Mouse (Mus musculus) thymus, adult 2 months (tissue): ENCODE measurements around the gene Gnb1l. TPM values are rescaled to one million over a fixed set of nuclear protein-coding genes. Genes with fewer than 3 reads are reported as not detected.
A peak's percentile ranks its signal among the peaks of the same experiment; 100 is the strongest.

Experiments
- DNase-seq: peaks from one replicate; pipeline ENCODE4 v3.0.0; 2021
- H3K27ac ChIP-seq: fragments of 200-500 bp; 2 replicates; pipeline ENCODE4 v1.5.1; 2012; ENCODE audit warnings: low read length, control low read depth; ENCODE audit not compliant: control insufficient read depth, insufficient read depth
- H3K27me3 ChIP-seq: fragments of 200-500 bp; 2 replicates; pipeline ENCODE4 v1.6.1; 2012; ENCODE audit warnings: mild to moderate bottlenecking, low read length, moderate library complexity, mixed read lengths; ENCODE audit not compliant: control insufficient read depth, insufficient read depth
- H3K36me3 ChIP-seq: fragments of 200-500 bp; 2 replicates; pipeline ENCODE4 v1.6.1; 2012; ENCODE audit warnings: mild to moderate bottlenecking, low read length, moderate library complexity; ENCODE audit not compliant: control insufficient read depth, insufficient read depth
- H3K4me1 ChIP-seq: fragments of 200-500 bp; replicated peaks from 2 replicates; pipeline ENCODE4 v1.6.1; 2012; ENCODE audit warnings: low read length; ENCODE audit not compliant: control insufficient read depth, insufficient read depth
- H3K4me3 ChIP-seq: fragments of 200-500 bp; 2 replicates; pipeline ENCODE4 v1.5.1; 2012; ENCODE audit warnings: mild to moderate bottlenecking, low read length, control low read depth, moderate library complexity; ENCODE audit not compliant: control insufficient read depth, insufficient read depth
- CTCF ChIP-seq: fragments of 200-500 bp; IDR thresholded peaks from 2 replicates; pipeline ENCODE4 v1.5.1; 2012; ENCODE audit warnings: mild to moderate bottlenecking, control low read depth, low read length, moderate library complexity, borderline replicate concordance; ENCODE audit not compliant: control insufficient read depth, poor library complexity, insufficient read depth; ENCODE audit errors: extremely low read depth
- POLR2A ChIP-seq: fragments of 200-500 bp; IDR thresholded peaks from 2 replicates; pipeline ENCODE4 v1.6.1; 2012; ENCODE audit warnings: mild to moderate bottlenecking, low read length, control low read depth, moderate library complexity; ENCODE audit not compliant: control insufficient read depth, poor library complexity, insufficient read depth; ENCODE audit errors: extremely low read depth
- WGBS: fragments of 180-500 bp; shearing (Covaris S2); methylation state at CpG from one replicate; pipeline ENCODE4 v1.1.7; 2018; 5-methylcytosine and 5-hydroxymethylcytosine counted together
- polyA plus RNA-seq: library from polyadenylated mRNA; depleted of rRNA; stranded (reverse); fragments of >200 nt; gene quantifications from 2 replicates; pipeline ENCODE4 v1.2.3, GENCODE M21; 2012; rRNA removed

Gene Gnb1l
- 38.7 and 48.9 TPM in 2 replicates for polyA plus RNA-seq

GRCm38 (mm10) chr16:18498558-18498990, at the start of gene Gnb1l, which contains the start of gene Rtl10:
Gene Gnb1l, plus strand, starts transcription at chr16:18498713.
Gene Rtl10, plus strand, starts transcription at chr16:18498901.
- TF ChIP-seq POLR2A (peak; percentile 97), CTCF (0 out of 2 replicates have a peak, but pooled peaks have one; percentile 54)
- Histone ChIP-seq H3K4me1 (peaks cover 43% of the 10 kb centered on the region), H3K27me3 (no peaks in the 10 kb centered on the region), H3K4me3 (peak within 1 kb of the TSS; percentile 65), H3K36me3 (no peaks in the 10 kb centered on the region), H3K27ac (peak within 1 kb of the TSS; percentile 90)
- peak; percentile 97 for DNase-seq
- WGBS = under 1% methylated on average over 51 of the region's 51 CpGs

DNA sequence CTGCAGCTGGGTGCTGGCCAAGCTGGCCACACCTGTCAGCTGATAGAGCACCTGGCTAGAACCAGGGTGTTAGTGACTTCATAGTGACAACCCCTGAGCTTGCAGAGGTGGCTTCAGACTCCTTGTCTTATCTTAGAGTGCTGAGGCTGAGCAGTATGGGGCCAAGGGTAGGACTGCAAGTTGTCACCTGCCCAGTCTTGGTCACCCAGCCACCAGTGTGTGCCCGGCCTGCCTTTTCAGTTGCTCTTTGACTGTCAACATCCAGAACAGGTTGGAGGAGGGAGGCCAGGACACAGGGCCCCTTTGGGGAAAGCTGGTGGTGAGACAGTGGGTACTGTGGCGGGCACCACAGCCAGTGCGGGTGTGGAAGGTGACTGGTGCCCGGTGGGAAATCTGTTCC, 49.5 kb upstream of the Gnb1l start:
- WGBS = 93% methylated on average over 4 of the region's 4 CpGs
- no peak overlapping the region for H3K4me3 ChIP-seq
- no peaks in the 10 kb centered on the region for H3K36me3 ChIP-seq
- peaks cover 30% of the 10 kb centered on the region for H3K4me1 ChIP-seq
- no peak overlapping the region for H3K27ac ChIP-seq
- TF ChIP-seq CTCF = no peak
- TF ChIP-seq POLR2A = no peak
- no peaks in the 10 kb centered on the region for H3K27me3 ChIP-seq
- no peak for DNase-seq

GRCm38 (mm10) chr16:18451486-18452181, 46.9 kb upstream of the Gnb1l start:
- Histone ChIP-seq H3K4me3 (no peak overlapping the region), H3K36me3 (no peaks in the 10 kb centered on the region)
- WGBS = 94% methylated on average over 9 of the region's 9 CpGs

GRCm38 (mm10) chr16:18452361-18452862, 46.1 kb upstream of the Gnb1l start:
- no peak overlapping the region for H3K27ac ChIP-seq
- no peaks in the 10 kb centered on the region for H3K36me3 ChIP-seq
- TF ChIP-seq POLR2A (no peak), CTCF (no peak)
- no peak overlapping the region for H3K4me3 ChIP-seq
- H3K4me1 ChIP-seq = peaks cover 56% of the 10 kb centered on the region
- DNase-seq = no peak
- no peaks in the 10 kb centered on the region for H3K27me3 ChIP-seq
- 82% methylated on average over 8 of the region's 8 CpGs for WGBS

More at GRCm38 (mm10) chr16:18451486-18452181, 46.9 kb upstream of the Gnb1l start:
- Histone ChIP-seq H3K27me3 (no peaks in the 10 kb centered on the region), H3K4me1 (peaks cover 52% of the 10 kb centered on the region), H3K27ac (no peak overlapping the region)
- TF ChIP-seq POLR2A = no peak
- no peak for TF ChIP-seq CTCF
- DNase-seq = no peak

- H3K27ac ChIP-seq = no peak overlapping the region
- 55% methylated on average over 5 of the region's 5 CpGs for WGBS
- H3K4me1 ChIP-seq = peaks cover 69% of the 10 kb centered on the region
- no peaks in the 10 kb centered on the region for H3K27me3 ChIP-seq
- H3K36me3 ChIP-seq = no peaks in the 10 kb centered on the region
- H3K4me3 ChIP-seq = no peak overlapping the region
- TF ChIP-seq CTCF = no peak
- no peak for TF ChIP-seq POLR2A
- DNase-seq = no peak
Measured at GRCm38 (mm10) chr16:18453846-18454245, 44.7 kb upstream of the Gnb1l start.

DNA sequence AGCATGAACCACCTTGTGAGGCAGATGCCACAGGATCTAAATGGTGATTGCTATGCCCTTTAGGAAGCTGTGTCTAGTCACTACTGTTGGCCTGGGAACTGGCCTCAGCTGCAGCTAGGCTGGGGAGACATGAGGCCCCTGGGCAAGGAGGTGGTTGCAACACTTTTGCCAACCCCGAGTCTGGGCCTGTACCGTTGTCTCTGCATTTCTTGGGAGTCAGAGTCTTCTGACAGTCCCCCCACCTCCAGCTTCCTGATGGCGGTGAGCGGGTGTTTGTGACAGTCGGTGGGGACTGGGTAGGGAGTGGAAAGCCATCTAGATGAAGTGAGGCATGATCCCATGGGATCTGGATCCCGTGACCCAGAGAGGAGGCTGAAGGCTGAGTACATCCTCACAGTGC, 43.1 kb upstream of the Gnb1l start:
- TF ChIP-seq CTCF (no peak), POLR2A (no peak)
- Histone ChIP-seq H3K36me3 (no peaks in the 10 kb centered on the region), H3K4me3 (no peak overlapping the region), H3K4me1 (peaks cover 80% of the 10 kb centered on the region), H3K27ac (no peak overlapping the region), H3K27me3 (no peaks in the 10 kb centered on the region)
- peak; percentile 18 for DNase-seq
- WGBS = 82% methylated on average over 6 of the region's 6 CpGs
